Mouse (Mus musculus): Measurements from ENCODE around the gene Lamb2.

GRCm38 (mm10) chr9:108453458-108453857 is 26.1 kb upstream of the Lamb2 start:
- TF ChIP-seq CTCF (IDR thresholded peaks at IDR 0.05; ENCODE audit: extremely low read depth, insufficient read depth, insufficient read length, insufficient replicate concordance), result no peak
- TF ChIP-seq POLR2A (IDR thresholded peaks at IDR 0.05; ENCODE audit: low read depth, low read length), result no peak

Data from spleen, adult 2 months (tissue).